Mouse (Mus musculus) brown adipose tissue, adult 24 weeks (tissue): ENCODE results near the gene Ppfia2. TPM values are rescaled to one million over a fixed set of nuclear protein-coding genes. Genes with fewer than 3 reads are reported as not detected.

Experiments
- H3K27ac ChIP-seq: fragments of 200-500 bp; replicated peaks from 2 replicates; pipeline ENCODE4 v1.5.1; 2012; ENCODE audit warnings: low read depth, mild to moderate bottlenecking, low read length
- H3K4me1 ChIP-seq: fragments of 200-500 bp; 2 replicates; pipeline ENCODE4 v1.6.1; 2012; ENCODE audit warnings: low read length, mixed read lengths; ENCODE audit not compliant: control insufficient read depth, insufficient read depth, insufficient read length
- H3K4me3 ChIP-seq: fragments of 200-500 bp; 2 replicates; pipeline ENCODE4 v1.5.1; 2012; ENCODE audit warnings: low read depth, mild to moderate bottlenecking, low read length, moderate library complexity; ENCODE audit not compliant: insufficient read depth
- polyA plus RNA-seq: library from polyadenylated mRNA; stranded (reverse); fragments of >200 nt; gene quantifications from 2 replicates; pipeline ENCODE4 v1.2.4, GENCODE M21; 2012; ENCODE audit not compliant: missing spikeins, insufficient read depth, insufficient read length

Ppfia2 gene
- polyA plus RNA-seq, result 0.36 and 0.58 TPM in 2 replicates

DNA sequence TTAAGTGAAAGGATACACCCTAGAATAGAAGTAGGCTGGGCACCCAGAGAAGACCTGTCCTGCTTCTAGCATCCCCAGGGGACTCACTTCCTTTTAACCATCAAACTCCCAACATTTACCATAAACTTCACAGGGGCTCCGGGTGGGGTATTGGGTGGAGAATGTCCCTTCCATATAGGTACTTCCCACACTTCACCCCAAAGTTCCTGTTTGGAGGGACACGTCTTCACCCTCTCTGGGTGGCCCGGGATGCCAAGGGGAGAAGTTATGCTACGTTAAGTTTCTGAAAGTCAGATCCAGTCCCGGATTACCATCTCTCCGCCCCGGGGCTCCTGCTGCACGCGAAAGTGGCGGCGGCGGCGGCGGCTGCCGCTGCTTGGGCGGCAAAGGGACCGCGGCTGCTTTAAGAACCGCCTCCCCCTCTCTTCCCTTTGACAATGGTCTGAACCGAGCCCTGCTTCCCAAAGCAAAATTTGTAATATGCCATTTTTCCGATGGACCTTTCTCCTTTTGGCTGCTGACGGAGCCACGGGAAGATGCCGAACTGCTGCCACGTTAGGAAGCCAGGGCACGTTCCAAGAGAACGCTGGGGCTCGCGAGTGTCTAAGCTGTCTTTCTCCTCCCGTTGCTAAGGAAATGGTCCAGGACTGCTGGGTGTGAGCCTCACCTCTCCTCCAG is at the start of gene Ppfia2:
Ppfia2 (plus strand) TSS at position 485 of the 678 bp plus-strand sequence.
- no peaks in the 10 kb centered on the region for H3K4me1 ChIP-seq
- peak within 1 kb of the TSS; percentile 50 for H3K4me3 ChIP-seq
- no peak within 1 kb of the TSS for H3K27ac ChIP-seq

DNA sequence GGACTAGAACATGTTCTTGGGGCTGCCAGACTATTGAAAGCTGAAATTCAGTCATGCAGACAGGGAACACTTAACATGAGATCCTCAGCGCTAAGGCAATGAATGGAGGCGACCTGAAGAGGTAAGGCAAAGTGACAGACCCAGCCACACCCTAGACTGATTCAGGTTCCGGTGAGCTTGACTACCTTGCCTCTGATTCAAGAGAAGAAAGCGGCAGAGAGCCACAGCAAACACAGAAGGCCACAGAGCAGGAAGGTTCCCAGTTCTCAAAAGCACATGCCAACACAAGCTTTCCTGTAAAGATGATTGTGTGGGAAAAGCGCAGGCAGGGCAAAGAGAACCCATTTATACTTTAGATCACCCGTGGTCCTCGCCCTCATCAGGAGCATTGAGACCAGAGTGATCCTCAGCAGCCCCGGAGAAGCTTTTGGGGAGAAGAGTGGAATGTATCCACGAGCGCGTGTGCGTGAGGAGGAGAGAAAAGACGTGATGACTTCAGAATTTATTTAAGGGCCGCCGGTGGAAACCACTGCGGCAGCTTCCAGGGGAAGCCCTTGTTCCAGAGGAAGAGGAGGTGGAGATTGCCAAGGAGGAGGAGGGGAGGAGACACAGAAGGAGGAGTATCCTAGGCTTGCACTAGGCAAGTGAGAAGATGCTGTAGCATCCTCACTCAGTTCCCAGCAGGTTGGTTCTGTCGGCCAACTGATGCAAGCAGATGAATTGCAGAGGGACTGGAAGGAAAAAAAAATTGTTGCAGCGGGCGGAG is 1.0 kb upstream of the Ppfia2 start:
- peak overlapping the region; percentile 50; the same call in 1 of the 2 replicates for H3K4me3 ChIP-seq
- H3K4me1 ChIP-seq, result no peaks in the 10 kb centered on the region
- H3K27ac ChIP-seq, result no peak overlapping the region

DNA sequence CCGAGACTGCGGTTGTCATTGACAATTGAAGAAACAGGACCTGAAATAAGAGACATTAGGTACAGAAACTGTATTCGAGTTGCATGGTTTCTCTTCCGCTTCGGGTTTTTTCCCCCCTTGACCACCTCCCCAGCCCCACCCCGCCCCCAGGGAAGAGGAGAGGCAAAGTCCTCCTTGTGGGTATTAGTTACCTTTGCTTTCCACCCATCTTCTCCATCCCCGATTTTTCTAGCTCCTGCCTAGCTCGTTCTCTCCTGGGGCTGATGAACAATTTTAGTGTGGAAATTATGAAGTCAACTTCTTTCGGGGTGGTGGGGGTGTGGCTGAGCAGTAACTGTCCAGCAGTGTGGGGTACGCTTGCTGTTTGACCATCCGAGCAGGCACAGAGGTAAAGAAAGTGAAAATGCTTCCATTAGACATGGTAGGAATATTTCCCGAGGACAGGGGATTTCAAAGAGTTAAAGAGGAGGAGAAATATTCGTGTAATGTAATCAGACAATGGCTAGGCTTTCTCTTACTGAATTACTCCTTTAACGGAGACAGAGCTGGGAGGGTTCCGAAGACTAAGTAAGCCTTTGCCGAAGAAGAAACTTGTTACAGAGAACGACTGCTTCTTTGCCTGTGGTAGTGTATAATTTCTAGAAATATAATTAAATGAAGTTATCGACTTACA is 530 bp downstream of the Ppfia2 start:
- no peak overlapping the region for H3K27ac ChIP-seq
- no peaks in the 10 kb centered on the region for H3K4me1 ChIP-seq
- H3K4me3 ChIP-seq, result peak overlapping the region; percentile 50

DNA sequence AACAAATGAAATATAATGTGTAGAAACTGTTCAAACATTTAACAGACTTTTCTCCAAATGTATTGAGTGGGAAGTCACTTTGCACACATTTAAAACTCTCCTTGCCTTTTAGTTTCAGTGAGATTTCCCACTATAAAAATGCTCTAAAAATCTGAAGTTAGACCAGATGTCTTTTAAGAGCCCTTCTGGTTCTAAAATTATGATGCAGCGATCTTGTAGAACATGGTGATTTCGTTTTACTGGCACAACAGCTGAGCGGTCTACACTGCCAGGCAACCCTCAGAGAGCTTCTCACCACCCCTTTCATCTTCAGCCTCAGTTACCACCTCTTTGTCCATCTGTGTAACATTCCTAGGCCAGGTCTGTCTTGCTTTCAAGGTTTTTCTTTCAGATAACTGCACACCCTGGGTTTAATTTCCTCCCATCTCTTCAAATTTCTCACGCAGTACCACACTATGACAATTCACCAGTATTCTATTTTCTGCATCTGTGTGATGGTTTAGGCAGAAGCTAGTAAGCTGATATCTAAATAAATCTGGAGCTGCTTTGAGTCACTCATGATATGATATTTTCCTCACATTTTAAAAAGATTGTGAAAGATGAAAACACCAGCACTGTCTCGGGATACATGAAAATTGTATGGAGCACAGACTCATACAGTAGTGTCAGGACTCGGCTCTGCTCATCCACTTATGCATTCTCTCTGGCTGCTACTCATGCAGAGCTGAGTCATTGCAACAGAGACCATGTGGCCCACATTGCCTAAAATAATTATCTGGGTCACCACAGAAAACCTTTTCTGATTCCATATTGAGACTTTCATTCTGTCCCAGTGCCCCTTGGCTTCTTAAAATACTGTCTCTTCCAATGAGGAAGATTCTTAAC is 39.4 kb downstream of the Ppfia2 start:
- Histone ChIP-seq H3K27ac (no peak overlapping the region), H3K4me1 (no peaks in the 10 kb centered on the region), H3K4me3 (no peak overlapping the region)

DNA sequence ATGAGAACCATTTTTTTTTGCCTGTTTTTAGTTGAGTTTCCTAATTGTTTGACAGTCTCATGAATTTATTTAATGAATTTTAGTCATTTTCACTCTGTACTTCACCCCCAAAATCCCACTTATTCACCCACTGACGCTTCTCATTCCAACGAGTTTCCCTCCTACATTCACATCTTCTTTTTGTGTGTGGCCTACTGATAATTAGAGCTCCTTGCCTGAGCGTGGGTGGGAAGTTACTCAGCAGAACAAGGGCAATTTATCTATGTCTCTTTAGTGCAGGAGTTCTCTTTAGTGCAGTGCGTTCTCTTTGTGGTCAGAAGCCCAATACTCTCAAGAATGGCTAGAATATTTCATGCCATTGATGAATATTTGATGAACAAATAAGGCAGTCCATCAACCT is 95.9 kb downstream of the Ppfia2 start:
- Histone ChIP-seq H3K4me1 (no peaks in the 10 kb centered on the region), H3K27ac (no peak overlapping the region), H3K4me3 (no peak overlapping the region)

DNA sequence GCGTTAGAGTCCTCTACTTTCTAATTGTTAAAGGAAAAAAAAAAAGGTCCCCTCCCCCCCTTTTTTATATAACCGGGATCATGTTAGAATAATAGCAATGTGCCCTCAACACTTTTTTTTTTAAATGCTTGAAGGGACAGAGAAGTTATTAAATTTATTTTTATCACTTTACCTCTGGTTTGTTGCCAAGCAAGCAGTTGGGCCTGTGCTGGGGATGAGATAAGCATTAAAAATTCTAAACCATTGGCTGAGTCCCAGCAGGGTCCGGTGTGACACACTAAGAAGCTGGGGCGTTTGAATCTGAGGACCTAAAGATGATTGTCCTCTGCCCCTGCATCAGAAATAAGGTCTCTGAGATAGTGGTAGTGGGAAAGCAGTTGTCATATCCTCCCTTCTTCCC is 114.9 kb downstream of the Ppfia2 start:
- Histone ChIP-seq H3K4me3 (no peak overlapping the region), H3K27ac (no peak overlapping the region)

DNA sequence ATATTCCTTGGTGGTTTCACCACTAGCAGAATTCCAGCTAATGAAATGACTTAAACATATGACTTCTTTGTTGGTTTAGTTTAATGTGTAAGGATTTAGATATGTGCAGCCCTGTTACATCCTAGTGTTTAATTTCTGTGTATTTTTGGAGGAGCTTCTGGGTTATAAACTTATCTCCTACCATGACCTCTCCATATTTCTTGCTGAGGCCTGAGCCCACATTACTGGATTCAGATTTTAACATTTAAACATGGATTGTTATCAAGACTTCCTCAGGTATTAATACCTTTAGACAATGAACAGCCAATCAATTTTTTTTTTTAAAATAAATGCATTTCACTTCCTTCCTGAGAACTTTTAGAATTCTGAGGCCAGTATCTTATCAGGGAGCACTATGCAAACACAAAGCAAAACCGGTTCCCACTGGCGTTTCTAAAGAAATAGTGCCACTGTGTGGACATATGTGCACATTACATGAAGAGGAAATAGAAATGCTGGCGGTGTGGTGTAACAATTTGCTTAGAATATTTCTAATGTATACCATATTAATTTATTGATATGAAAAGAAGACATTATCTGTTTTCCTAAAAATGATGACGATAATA is 115.4 kb downstream of the Ppfia2 start:
- H3K27ac ChIP-seq, result no peak overlapping the region
- H3K4me3 ChIP-seq, result no peak overlapping the region
- no peaks in the 10 kb centered on the region for H3K4me1 ChIP-seq

More for the DNA sequence above, 114.9 kb downstream of the Ppfia2 start:
- no peaks in the 10 kb centered on the region for H3K4me1 ChIP-seq

DNA sequence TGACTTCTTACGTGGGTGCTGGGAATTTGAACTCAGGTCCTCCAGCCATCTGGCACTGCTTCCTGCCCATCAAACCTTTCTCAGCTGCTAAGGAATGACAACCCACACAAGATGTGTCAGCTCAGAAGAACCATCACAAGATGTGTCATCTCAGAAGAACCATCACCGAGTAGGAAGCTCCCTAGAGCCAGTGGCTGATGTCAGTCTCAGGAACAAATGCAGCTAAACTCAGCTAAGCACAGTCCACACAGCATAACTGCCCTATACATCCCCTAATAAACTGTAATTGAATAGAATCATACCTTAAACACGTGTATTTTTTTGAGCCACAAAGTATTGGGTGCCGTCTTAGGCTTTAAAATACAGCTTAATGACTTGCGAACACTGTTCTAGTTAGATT is 117.7 kb downstream of the Ppfia2 start:
- no peak overlapping the region for H3K4me3 ChIP-seq
- H3K27ac ChIP-seq, result no peak overlapping the region
- H3K4me1 ChIP-seq, result no peaks in the 10 kb centered on the region

DNA sequence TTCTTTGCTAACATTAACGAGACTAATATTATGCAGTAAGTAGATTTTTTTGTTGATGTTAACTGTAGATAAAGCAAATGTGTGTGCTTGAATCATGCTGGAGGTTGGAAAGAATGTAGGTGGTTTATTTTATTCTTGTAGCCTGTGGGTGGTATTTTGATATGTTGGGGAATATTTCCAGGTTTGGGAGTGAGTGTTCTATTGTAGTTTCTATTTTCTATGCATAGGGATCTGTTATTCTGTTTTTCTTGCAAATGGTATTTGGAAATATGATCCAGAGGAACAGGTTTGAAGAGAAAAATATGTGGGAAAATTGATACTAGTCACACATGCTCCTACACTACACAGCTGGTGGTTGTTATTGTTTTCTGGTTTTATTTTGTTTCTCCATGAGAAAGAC is 120.8 kb downstream of the Ppfia2 start:
- Histone ChIP-seq H3K4me3 (no peak overlapping the region), H3K27ac (no peak overlapping the region), H3K4me1 (no peaks in the 10 kb centered on the region)

DNA sequence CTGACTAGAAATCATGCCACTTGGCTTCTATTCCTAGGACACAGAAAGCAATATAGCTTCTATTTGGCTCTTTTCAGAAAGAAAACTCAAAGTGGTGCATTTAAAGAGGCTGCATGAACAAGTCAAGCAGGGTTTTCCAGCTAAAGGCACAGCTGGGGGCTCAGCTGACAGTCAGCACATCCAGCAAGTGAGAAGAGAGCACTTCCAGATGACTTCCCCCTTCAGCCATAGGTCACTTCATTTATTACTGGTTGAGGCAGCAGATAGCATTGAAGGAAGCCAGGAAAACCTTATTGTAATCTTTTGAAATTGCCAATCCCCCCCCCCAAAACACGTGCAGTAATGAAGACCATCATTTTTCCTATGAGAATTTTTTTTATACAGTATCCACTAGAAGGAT is 126.8 kb downstream of the Ppfia2 start:
- Histone ChIP-seq H3K4me3 (no peak overlapping the region), H3K4me1 (no peaks in the 10 kb centered on the region), H3K27ac (no peak overlapping the region)

DNA sequence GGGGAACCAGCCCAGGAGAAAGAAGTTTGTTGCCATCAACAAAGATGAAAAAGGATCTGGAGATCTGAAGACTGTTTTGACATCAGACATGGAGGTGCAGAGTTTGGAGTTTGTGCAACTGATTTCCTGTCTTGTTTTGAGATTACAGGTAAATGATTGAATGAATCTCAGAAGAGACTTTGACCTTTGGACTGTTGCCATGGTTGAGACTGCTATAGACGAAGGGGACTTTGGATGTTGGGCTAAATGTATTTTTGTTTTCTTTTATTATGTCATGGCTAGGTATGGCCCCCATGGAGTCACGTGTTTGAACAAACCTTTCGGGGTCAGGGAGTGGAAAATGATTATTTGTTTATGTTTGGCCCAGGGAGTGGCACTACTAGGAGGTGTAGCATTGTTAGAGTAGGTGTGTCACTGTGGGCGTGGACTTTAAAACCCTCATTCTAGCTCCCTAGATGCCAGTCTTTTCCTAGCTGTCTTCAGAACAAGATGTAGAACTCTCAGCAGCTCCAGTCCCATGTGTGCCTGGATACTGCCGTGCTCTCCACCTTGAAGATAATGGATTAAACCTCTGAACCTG is 133.3 kb downstream of the Ppfia2 start:
- no peak overlapping the region for H3K4me3 ChIP-seq
- no peaks in the 10 kb centered on the region for H3K4me1 ChIP-seq
- H3K27ac ChIP-seq, result no peak overlapping the region

DNA sequence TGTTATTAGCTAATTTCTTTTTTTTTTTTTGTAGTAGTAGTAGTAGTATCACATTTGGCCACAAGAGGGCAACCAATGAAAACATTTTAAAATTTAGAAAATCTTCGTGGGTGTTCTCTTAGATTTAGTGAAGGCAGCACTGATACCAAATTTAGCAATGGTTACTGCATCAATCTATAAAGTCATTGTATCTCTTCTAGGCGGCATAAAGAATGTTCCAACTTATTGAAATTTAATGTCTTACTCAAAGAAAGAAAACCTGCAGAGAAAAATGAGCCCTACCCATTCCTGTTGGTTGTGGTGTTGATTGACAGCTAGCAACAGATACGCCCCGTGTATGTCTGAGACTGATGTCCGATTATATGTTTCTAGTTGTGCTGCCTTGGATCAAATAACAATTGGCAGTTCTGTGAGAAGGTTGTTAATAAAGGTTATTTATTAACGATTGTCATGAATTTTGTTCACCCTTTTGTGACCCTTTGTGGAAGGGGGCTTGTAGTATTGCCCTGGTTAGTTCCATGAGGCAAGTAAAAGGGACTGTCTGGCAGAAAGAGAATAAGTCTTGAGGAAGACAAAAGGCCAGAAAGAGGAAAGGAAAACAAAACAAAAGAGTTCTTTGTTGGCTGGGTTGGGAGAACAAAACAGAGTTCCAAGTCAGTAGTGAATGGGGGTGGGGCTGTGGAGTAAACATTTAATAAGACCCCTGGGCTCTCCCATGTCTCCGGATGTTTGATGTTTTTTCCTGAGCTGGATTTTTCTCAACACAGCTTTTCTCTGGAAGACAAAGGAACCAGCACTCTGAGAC is 139.2 kb downstream of the Ppfia2 start:
- no peaks in the 10 kb centered on the region for H3K4me1 ChIP-seq
- H3K4me3 ChIP-seq, result no peak overlapping the region
- no peak overlapping the region for H3K27ac ChIP-seq

DNA sequence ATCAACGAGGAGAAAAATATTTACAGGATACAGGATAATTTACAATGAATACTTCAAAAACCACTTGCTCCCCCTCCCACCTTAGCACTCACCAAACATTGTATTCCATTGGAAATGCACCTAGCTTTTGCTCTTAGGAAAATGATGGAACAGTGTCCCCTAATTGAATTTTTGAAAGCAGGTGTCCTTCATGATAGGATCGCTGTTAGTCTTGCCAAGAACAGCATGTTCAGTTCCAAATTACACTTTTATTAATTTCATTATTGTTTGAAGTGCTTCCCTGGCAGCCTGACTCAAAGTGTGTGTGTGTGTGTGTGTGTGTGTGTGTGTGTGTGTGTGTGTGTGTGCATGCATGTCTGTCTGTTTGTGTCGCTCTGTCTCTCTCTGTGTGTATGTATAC is 140.1 kb downstream of the Ppfia2 start:
- Histone ChIP-seq H3K27ac (no peak overlapping the region), H3K4me3 (no peak overlapping the region), H3K4me1 (no peaks in the 10 kb centered on the region)
